Mouse (Mus musculus) CD8-positive naive resting alpha-beta T cell, adult 2 months (primary cell): ENCODE data around the gene Tmed3.

ENCODE experiments used
- DNase-seq, 2 experiments: peaks; one replicate each; pipeline ENCODE4 v3.0.0; 2022; ENCODE audit warnings: low read depth in 2 of 2, low spot score in 2 of 2

Tmed3 gene

GRCm38 (mm10) chr9:89704265-89705196, at the start of gene Tmed3:
TSS of gene Tmed3 (minus strand) at chr9:89705068.
- peak; percentile 85 to 89 for DNase-seq

- no peak for DNase-seq
These were observed 35.2 kb upstream of the Tmed3 start for GRCm38 (mm10) chr9:89740041-89740440.

- DNase-seq = no peak
These were observed 33.4 kb upstream of the Tmed3 start, which contains the start of gene Ankrd34c for GRCm38 (mm10) chr9:89738295-89738694. TSS of gene Ankrd34c (minus strand) at chr9:89738475.

- DNase-seq = no peak
These were observed 33.0 kb upstream of the Tmed3 start for GRCm38 (mm10) chr9:89737888-89738287.

- DNase-seq = no peak
These were observed 32.3 kb upstream of the Tmed3 start for GRCm38 (mm10) chr9:89736932-89737705.

- DNase-seq = peak; percentile 9 to 29
These were observed 2.0 kb upstream of the Tmed3 start for GRCm38 (mm10) chr9:89706906-89707305.

- no peak for DNase-seq
These were observed 297 bp upstream of the Tmed3 start for GRCm38 (mm10) chr9:89705197-89705533.

- DNase-seq = no peak
These were observed 3.9 kb downstream of the Tmed3 start for GRCm38 (mm10) chr9:89700910-89701457.

GRCm38 (mm10) chr9:89695143-89695542, 9.7 kb downstream of the Tmed3 start:
- no peak for DNase-seq

- DNase-seq = no peak
These were observed 11.2 kb downstream of the Tmed3 start for GRCm38 (mm10) chr9:89693670-89694069.

- no peak for DNase-seq
These were observed 15.7 kb downstream of the Tmed3 start for GRCm38 (mm10) chr9:89689179-89689578.

GRCm38 (mm10) chr9:89687503-89688226, 17.2 kb downstream of the Tmed3 start:
- DNase-seq = peak in 1 of 2 experiments; percentile 25

GRCm38 (mm10) chr9:89686262-89686661, 18.6 kb downstream of the Tmed3 start:
- no peak for DNase-seq

- no peak for DNase-seq
These were observed 25.9 kb downstream of the Tmed3 start for GRCm38 (mm10) chr9:89678974-89679373.

GRCm38 (mm10) chr9:89674014-89674618, 30.8 kb downstream of the Tmed3 start:
- DNase-seq = peak; percentile 45 to 58

GRCm38 (mm10) chr9:89673402-89673801, 31.5 kb downstream of the Tmed3 start:
- DNase-seq = no peak

- DNase-seq = no peak
These were observed 35.0 kb downstream of the Tmed3 start for GRCm38 (mm10) chr9:89669878-89670277.

GRCm38 (mm10) chr9:89667306-89667942, 37.4 kb downstream of the Tmed3 start:
- no peak for DNase-seq

- no peak for DNase-seq
These were observed 54.0 kb downstream of the Tmed3 start for GRCm38 (mm10) chr9:89650913-89651312.
